Mouse (Mus musculus): ENCODE results near the gene Cry1. TPM values are rescaled to one million over a fixed set of nuclear protein-coding genes. Genes with fewer than 3 reads are reported as not detected.

The Cry1 gene
- polyA plus RNA-seq, 1 experiment = 25.1 TPM

DNA sequence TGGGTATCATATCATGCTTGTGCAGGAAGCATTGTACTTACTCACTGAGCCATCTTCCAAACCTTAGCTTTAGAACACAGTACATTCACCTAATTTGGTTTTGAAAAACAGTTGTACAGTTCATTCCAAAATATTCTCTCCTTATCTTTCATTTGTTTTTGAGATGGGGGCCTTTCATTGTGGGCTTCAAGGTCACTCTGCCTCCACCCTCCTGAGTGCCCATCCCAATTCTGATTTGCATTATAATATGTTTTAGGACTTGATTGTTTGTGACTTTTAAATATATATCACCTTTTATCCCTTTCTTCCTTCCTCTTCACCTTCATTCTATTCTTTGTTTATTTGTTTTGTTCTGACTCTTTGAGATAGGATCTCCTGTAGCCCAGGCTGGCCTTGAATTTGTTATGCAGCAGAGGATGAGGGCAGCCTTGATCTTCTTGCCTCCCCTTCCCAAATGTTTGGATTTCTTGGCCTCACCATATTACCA, 24.3 kb upstream of the Cry1 start:
- Histone ChIP-seq H3K4me1 (ENCODE audit: control insufficient read depth, insufficient read depth, low read length) (peaks cover 4% of the 10 kb centered on the region), H3K9me3 (replicated peaks; ENCODE audit: control insufficient read depth, insufficient read depth, low read length, poor library complexity, severe bottlenecking) (peaks cover 18% of the 10 kb centered on the region), H3K9ac (ENCODE audit: low read depth, poor library complexity, severe bottlenecking) (no peak overlapping the region), H3K36me3 (ENCODE audit: control insufficient read depth, insufficient read depth, low read length, poor library complexity, severe bottlenecking) (no peaks in the 10 kb centered on the region), H3K27me3 (ENCODE audit: control insufficient read depth, insufficient read depth, low read length, poor library complexity, severe bottlenecking) (no peaks in the 10 kb centered on the region), H3K27ac (ENCODE audit: insufficient read depth, low read length) (peak overlapping the region; percentile 38; the same call in 1 of the 2 replicates), H3K4me3 (ENCODE audit: low read depth, low read length) (no peak overlapping the region)
- no peak for TF ChIP-seq CTCF (IDR thresholded peaks at IDR 0.05; ENCODE audit: low read depth, low read length)
- no peak for TF ChIP-seq POLR2A (IDR thresholded peaks at IDR 0.05; ENCODE audit: insufficient read depth, low read length)
- no peak for TF ChIP-seq EP300 (IDR thresholded peaks at IDR 0.05; ENCODE audit: insufficient read depth, low read depth, low read length)

DNA sequence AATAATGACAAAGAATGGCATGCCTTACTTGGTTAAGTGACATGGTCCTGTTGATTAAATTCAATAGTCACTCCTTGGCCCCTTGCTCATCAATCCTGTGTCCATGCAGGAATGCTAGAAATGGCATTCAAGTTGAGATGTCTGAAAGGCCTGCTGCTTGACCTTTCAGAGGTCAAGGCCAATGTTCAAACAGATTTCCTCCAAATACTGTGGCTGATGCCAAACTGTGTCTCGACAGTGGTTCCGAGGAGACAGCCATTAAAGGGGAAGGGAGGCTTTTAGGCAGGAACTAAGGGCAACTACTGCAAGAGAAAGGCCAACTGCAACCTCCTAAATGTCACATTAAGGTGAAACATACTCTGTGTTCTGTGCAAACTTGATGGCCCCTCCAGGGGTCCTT, 20.5 kb upstream of the Cry1 start:
- Histone ChIP-seq H3K9ac (ENCODE audit: low read depth, poor library complexity, severe bottlenecking) (no peak overlapping the region), H3K27ac (ENCODE audit: insufficient read depth, low read length) (no peak overlapping the region), H3K9me3 (replicated peaks; ENCODE audit: control insufficient read depth, insufficient read depth, low read length, poor library complexity, severe bottlenecking) (peaks cover 8% of the 10 kb centered on the region), H3K27me3 (ENCODE audit: control insufficient read depth, insufficient read depth, low read length, poor library complexity, severe bottlenecking) (no peaks in the 10 kb centered on the region), H3K36me3 (ENCODE audit: control insufficient read depth, insufficient read depth, low read length, poor library complexity, severe bottlenecking) (no peaks in the 10 kb centered on the region), H3K4me3 (ENCODE audit: low read depth, low read length) (no peak overlapping the region), H3K4me1 (ENCODE audit: control insufficient read depth, insufficient read depth, low read length) (peaks cover 4% of the 10 kb centered on the region)
- TF ChIP-seq CTCF (IDR thresholded peaks at IDR 0.05; ENCODE audit: low read depth, low read length) = no peak
- no peak for TF ChIP-seq POLR2A (IDR thresholded peaks at IDR 0.05; ENCODE audit: insufficient read depth, low read length)
- TF ChIP-seq EP300 (IDR thresholded peaks at IDR 0.05; ENCODE audit: insufficient read depth, low read depth, low read length) = no peak

DNA sequence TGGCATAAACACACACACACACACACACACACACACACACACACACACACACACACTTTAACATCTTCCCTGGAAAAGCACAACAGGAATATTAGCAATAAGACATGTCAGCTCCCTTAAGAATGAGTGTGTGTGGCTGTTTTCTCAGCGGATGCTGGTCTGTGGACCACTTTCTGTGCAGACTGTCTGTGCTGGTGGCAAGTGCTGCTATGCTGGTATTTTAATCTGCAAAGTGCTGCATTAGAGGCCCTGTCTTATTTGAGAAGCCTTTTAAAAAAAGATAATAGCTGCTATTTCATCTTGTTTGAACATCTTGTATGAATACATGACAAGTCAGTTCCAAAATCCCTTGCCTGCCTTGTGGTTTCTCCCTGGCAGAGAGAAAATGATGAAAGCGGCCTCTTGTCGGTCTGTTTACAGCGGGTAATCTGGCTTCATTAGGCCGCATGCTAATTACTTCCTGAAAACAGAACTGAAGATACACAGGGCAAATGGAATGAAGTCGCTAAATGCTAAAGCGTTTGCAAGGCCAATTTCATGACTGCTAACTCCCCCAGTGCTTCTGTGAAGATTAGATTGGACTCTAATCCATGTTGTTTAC, 19.5 kb upstream of the Cry1 start:
- Histone ChIP-seq H3K9ac (ENCODE audit: low read depth, poor library complexity, severe bottlenecking) (no peak overlapping the region), H3K4me1 (ENCODE audit: control insufficient read depth, insufficient read depth, low read length) (no peaks in the 10 kb centered on the region)
- TF ChIP-seq EP300 (IDR thresholded peaks at IDR 0.05; ENCODE audit: insufficient read depth, low read depth, low read length) = no peak
- no peak for TF ChIP-seq POLR2A (IDR thresholded peaks at IDR 0.05; ENCODE audit: insufficient read depth, low read length)
- TF ChIP-seq CTCF (IDR thresholded peaks at IDR 0.05; ENCODE audit: low read depth, low read length) = no peak

DNA sequence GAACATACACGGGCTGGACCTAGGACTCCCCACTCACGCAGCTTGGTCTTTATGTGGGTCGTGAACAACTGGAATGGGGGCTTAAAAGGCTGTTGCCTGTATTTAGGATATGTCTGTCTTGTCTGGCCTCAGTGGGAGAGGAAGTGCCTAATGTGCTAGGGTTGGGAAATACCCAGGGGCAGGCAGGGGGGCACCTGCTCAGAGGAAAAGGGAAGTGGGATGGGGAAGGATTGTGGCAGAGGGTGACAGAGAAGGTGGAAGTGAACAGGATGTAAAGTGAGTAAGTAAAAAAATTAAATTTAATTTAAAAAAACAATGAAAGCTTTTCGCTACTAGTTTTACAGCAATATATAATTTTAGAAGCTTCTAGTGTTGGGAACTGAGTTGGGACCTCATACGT, 9.7 kb upstream of the Cry1 start:
- Histone ChIP-seq H3K36me3 (ENCODE audit: control insufficient read depth, insufficient read depth, low read length, poor library complexity, severe bottlenecking) (no peaks in the 10 kb centered on the region), H3K9me3 (replicated peaks; ENCODE audit: control insufficient read depth, insufficient read depth, low read length, poor library complexity, severe bottlenecking) (no peaks in the 10 kb centered on the region), H3K27ac (ENCODE audit: insufficient read depth, low read length) (no peak overlapping the region), H3K4me3 (ENCODE audit: low read depth, low read length) (no peak overlapping the region), H3K4me1 (ENCODE audit: control insufficient read depth, insufficient read depth, low read length) (no peaks in the 10 kb centered on the region), H3K9ac (ENCODE audit: low read depth, poor library complexity, severe bottlenecking) (no peak overlapping the region), H3K27me3 (ENCODE audit: control insufficient read depth, insufficient read depth, low read length, poor library complexity, severe bottlenecking) (no peaks in the 10 kb centered on the region)
- no peak for TF ChIP-seq CTCF (IDR thresholded peaks at IDR 0.05; ENCODE audit: low read depth, low read length)
- TF ChIP-seq EP300 (IDR thresholded peaks at IDR 0.05; ENCODE audit: insufficient read depth, low read depth, low read length) = no peak
- TF ChIP-seq POLR2A (IDR thresholded peaks at IDR 0.05; ENCODE audit: insufficient read depth, low read length) = no peak

More for the DNA sequence above, 19.5 kb upstream of the Cry1 start:
- Histone ChIP-seq H3K4me3 (ENCODE audit: low read depth, low read length) (no peak overlapping the region), H3K36me3 (ENCODE audit: control insufficient read depth, insufficient read depth, low read length, poor library complexity, severe bottlenecking) (no peaks in the 10 kb centered on the region), H3K27ac (ENCODE audit: insufficient read depth, low read length) (no peak overlapping the region), H3K27me3 (ENCODE audit: control insufficient read depth, insufficient read depth, low read length, poor library complexity, severe bottlenecking) (no peaks in the 10 kb centered on the region), H3K9me3 (replicated peaks; ENCODE audit: control insufficient read depth, insufficient read depth, low read length, poor library complexity, severe bottlenecking) (no peaks in the 10 kb centered on the region; the same call in 1 of the 2 replicates)

DNA sequence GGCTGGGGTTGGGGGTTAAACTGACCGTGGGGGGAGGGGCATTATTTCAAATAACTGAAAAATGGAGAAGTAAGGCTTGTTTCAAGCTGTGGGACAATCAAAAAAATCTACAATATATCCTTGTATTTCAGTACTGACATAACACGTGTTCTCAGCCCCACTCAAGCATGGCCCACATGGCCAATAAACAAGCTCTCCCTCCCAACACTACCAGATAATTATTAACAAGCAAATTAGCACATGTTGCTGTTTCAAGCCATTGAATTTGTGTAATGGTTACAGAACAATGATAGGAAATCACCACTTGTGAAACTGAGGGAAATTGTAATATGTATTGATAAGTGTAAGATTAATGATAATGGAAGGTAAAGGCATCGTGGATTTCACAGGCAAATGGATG, 8.5 kb upstream of the Cry1 start:
- H3K27ac ChIP-seq (ENCODE audit: insufficient read depth, low read length) = no peak overlapping the region
- H3K36me3 ChIP-seq (ENCODE audit: control insufficient read depth, insufficient read depth, low read length, poor library complexity, severe bottlenecking) = no peaks in the 10 kb centered on the region

DNA sequence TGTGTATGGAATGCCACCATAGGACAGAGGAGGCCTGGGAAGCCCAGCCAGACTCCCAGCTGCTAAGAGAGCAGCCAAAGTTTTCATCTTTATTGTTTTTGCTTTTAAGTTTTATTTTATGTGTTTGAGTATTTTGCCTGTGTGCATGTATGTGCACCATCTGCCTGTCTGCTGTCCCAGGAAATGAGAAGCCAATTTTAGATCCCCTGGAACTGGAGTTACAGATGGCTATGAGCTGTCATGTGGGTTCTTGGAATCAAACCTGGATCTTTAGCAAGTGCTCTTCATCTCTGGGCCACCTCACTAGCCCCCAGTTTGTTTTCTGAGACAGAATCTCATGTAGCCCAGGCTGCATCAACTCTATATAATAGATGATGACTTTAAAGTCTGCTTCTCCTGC, 5.8 kb upstream of the Cry1 start:
- H3K27me3 ChIP-seq (ENCODE audit: control insufficient read depth, insufficient read depth, low read length, poor library complexity, severe bottlenecking) = no peaks in the 10 kb centered on the region
- no peaks in the 10 kb centered on the region for H3K9me3 ChIP-seq (replicated peaks; ENCODE audit: control insufficient read depth, insufficient read depth, low read length, poor library complexity, severe bottlenecking)
- H3K4me3 ChIP-seq (ENCODE audit: low read depth, low read length) = no peak overlapping the region
- H3K36me3 ChIP-seq (ENCODE audit: control insufficient read depth, insufficient read depth, low read length, poor library complexity, severe bottlenecking) = no peaks in the 10 kb centered on the region
- H3K27ac ChIP-seq (ENCODE audit: insufficient read depth, low read length) = no peak overlapping the region
- H3K4me1 ChIP-seq (ENCODE audit: control insufficient read depth, insufficient read depth, low read length) = no peaks in the 10 kb centered on the region
- TF ChIP-seq CTCF (IDR thresholded peaks at IDR 0.05; ENCODE audit: low read depth, low read length) = no peak
- TF ChIP-seq POLR2A (IDR thresholded peaks at IDR 0.05; ENCODE audit: insufficient read depth, low read length) = no peak
- no peak for TF ChIP-seq EP300 (IDR thresholded peaks at IDR 0.05; ENCODE audit: insufficient read depth, low read depth, low read length)
- no peak overlapping the region for H3K9ac ChIP-seq (ENCODE audit: low read depth, poor library complexity, severe bottlenecking)

More for the DNA sequence above, 8.5 kb upstream of the Cry1 start:
- no peak overlapping the region for H3K9ac ChIP-seq (ENCODE audit: low read depth, poor library complexity, severe bottlenecking)
- TF ChIP-seq EP300 (IDR thresholded peaks at IDR 0.05; ENCODE audit: insufficient read depth, low read depth, low read length) (no peak), POLR2A (IDR thresholded peaks at IDR 0.05; ENCODE audit: insufficient read depth, low read length) (no peak), CTCF (IDR thresholded peaks at IDR 0.05; ENCODE audit: low read depth, low read length) (no peak)
- no peak overlapping the region for H3K4me3 ChIP-seq (ENCODE audit: low read depth, low read length)
- H3K9me3 ChIP-seq (replicated peaks; ENCODE audit: control insufficient read depth, insufficient read depth, low read length, poor library complexity, severe bottlenecking) = no peaks in the 10 kb centered on the region
- H3K27me3 ChIP-seq (ENCODE audit: control insufficient read depth, insufficient read depth, low read length, poor library complexity, severe bottlenecking) = no peaks in the 10 kb centered on the region
- no peaks in the 10 kb centered on the region for H3K4me1 ChIP-seq (ENCODE audit: control insufficient read depth, insufficient read depth, low read length)
